Mouse (Mus musculus): Measurements from ENCODE around the gene Tc2n. TPM values are rescaled to one million over a fixed set of nuclear protein-coding genes. Genes with fewer than 3 reads are reported as not detected.

The Tc2n gene
- total and polyA plus RNA-seq, 2 experiments from 2014 or later = 0.31 to 0.99 TPM

Other genes starting within 250 kb of the Tc2n start
- 35.9 and 38.4 TPM in 2 replicates for gene Fbln5, start 100.5 kb upstream of the Tc2n start, total RNA-seq (2014; rRNA removed; ENCODE audit: low replicate concordance)
- 56.0 and 61.6 TPM in 2 replicates for gene Fbln5, start 100.5 kb upstream of the Tc2n start, polyA plus RNA-seq (2015; fragmentation: Nextera tagmentation; extraction: Ambion mirVana)
- 9.8 and 23.4 TPM in 2 replicates for gene Trip11, start 194.7 kb upstream of the Tc2n start, total RNA-seq (2014; rRNA removed; ENCODE audit: low replicate concordance)
- 19.7 and 20.7 TPM in 2 replicates for gene Trip11, start 194.7 kb upstream of the Tc2n start, polyA plus RNA-seq (2015; fragmentation: Nextera tagmentation; extraction: Ambion mirVana)
- 8.4 and 15.8 TPM in 2 replicates for gene Atxn3, start 239.7 kb upstream of the Tc2n start, total RNA-seq (2014; rRNA removed; ENCODE audit: low replicate concordance)
- 6.8 and 7.2 TPM in 2 replicates for gene Atxn3, start 239.7 kb upstream of the Tc2n start, polyA plus RNA-seq (2015; fragmentation: Nextera tagmentation; extraction: Ambion mirVana)

Measured in heart, postnatal 0 days (tissue).